Mouse (Mus musculus) embryonic stem cell, embryonic (primary cell): ENCODE data around the gene Acox1.

Experiments
- CTCF ChIA-PET, 4 experiments: fragments of 300-600 bp in 2 of 4; fragments of 350-600 bp in 2 of 4; sonication (Branson Sonifier 250); formaldehyde crosslinking; loops; one replicate each; lab custom pipeline; 2022; ENCODE audit warnings: inconsistent platforms in 2 of 4; lab: Charles Lee
- POLR2A ChIA-PET, 4 experiments: fragments of 300-600 bp in 2 of 4; fragments of 350-600 bp in 2 of 4; sonication (Branson Sonifier 250); formaldehyde crosslinking; loops; one replicate each; lab custom pipeline; 2022; ENCODE audit warnings: antibody characterized with exemption in 4 of 4, inconsistent platforms in 1 of 4; lab: Charles Lee

The Acox1 gene

GRCm38 (mm10) chr11:116162146-116162545, 36.7 kb downstream of the Acox1 start:
- CTCF ChIA-PET, result interaction anchor here (0.5 to 2.2 kb wide), 11 partner anchors 10 to 441 kb away, joined by 3 to 17 read pairs (median 3); partner anchors contain the start of gene Mrpl38 (in 3 of the 4)
- POLR2A ChIA-PET, result interaction anchor here in 3 of 4 experiments (0.5 to 5.5 kb wide), 31 partner anchors 8 to 1492 kb away, joined by 3 to 75 read pairs (median 4); partner anchors contain the start of genes Acox1 (in 2 of the 3), Mrpl38 (in 2 of the 3), Ten1 (in 2 of the 3) and Trim47 (in 1 of the 3)

GRCm38 (mm10) chr11:116161312-116161711, 37.5 kb downstream of the Acox1 start:
- CTCF ChIA-PET, result interaction anchor here in 3 of 4 experiments (0.5 to 2.2 kb wide), 6 partner anchors 9 to 56 kb away, joined by 3 to 17 read pairs (median 4); partner anchors contain the start of gene Mrpl38 (in 2 of the 3)
- POLR2A ChIA-PET, result interaction anchor here in 3 of 4 experiments (0.7 to 5.5 kb wide), 15 partner anchors 9 to 327 kb away, joined by 3 to 75 read pairs (median 6); partner anchors contain the start of genes Mrpl38 (in 2 of the 3), Acox1 (in 1 of the 3), Galk1 (in 1 of the 3) and Ten1 (in 1 of the 3)

GRCm38 (mm10) chr11:116150960-116151359, 47.9 kb downstream of the Acox1 start:
- ChIA-PET CTCF (interaction anchor here (0.5 to 2.9 kb wide), 8 partner anchors 9 to 441 kb away, joined by 3 to 18 read pairs (median 4); partner anchors contain the start of gene Mrpl38 (in 3 of the 4)), POLR2A (interaction anchor here in 2 of 4 experiments (0.8 to 4.0 kb wide), 9 partner anchors 8 to 126 kb away, joined by 3 to 24 read pairs (median 5); partner anchors contain the start of genes Mrpl38 (in 2 of the 2) and Trim65 (in 1 of the 2))

- CTCF ChIA-PET, result interaction anchor here (0.5 to 2.9 kb wide), 12 partner anchors 10 to 219 kb away, joined by 3 to 18 read pairs (median 3); partner anchors contain the start of gene Mrpl38 (in 3 of the 4)
- POLR2A ChIA-PET, result interaction anchor here (0.6 to 9.3 kb wide), 23 partner anchors 8 to 1465 kb away, joined by 3 to 75 read pairs (median 5); partner anchors contain the start of genes Mrpl38 (in 4 of the 4), Acox1 (in 1 of the 4), H3f3b (in 1 of the 4) and Ten1 (in 1 of the 4)
Measured at GRCm38 (mm10) chr11:116149341-116149740, 49.5 kb downstream of the Acox1 start.

- ChIA-PET CTCF (interaction anchor here (0.5 to 2.9 kb wide), 15 partner anchors 10 to 220 kb away, joined by 3 to 18 read pairs (median 3); partner anchors contain the start of gene Mrpl38 (in 3 of the 4)), POLR2A (interaction anchor here (0.6 to 9.3 kb wide), 24 partner anchors 9 to 209 kb away, joined by 3 to 75 read pairs (median 6); partner anchors contain the start of genes Mrpl38 (in 4 of the 4), Acox1 (in 1 of the 4), Fbf1 (in 1 of the 4) and H3f3b (in 1 of the 4))
Measured at GRCm38 (mm10) chr11:116148761-116149221, 50.1 kb downstream of the Acox1 start.

- ChIA-PET CTCF (interaction anchor here (0.5 to 1.4 kb wide), 5 partner anchors 8 to 270 kb away, joined by 3 to 8 read pairs (median 5); partner anchors contain the start of gene Mrpl38 (in 1 of the 4)), POLR2A (interaction anchor here in 3 of 4 experiments (0.5 to 9.3 kb wide), 18 partner anchors 8 to 282 kb away, joined by 3 to 75 read pairs (median 4); partner anchors contain the start of genes Fbf1 (in 2 of the 3), Galk1 (in 1 of the 3), Mrpl38 (in 1 of the 3) and Trim65 (in 1 of the 3))
Measured at GRCm38 (mm10) chr11:116146294-116146985, 52.4 kb downstream of the Acox1 start.

GRCm38 (mm10) chr11:116145481-116146293, 53.2 kb downstream of the Acox1 start:
- CTCF ChIA-PET, result interaction anchor here in 2 of 4 experiments (0.6 to 1.3 kb wide), 2 partner anchors 74 to 269 kb away, joined by 3 to 4 read pairs; no protein-coding TSS in a partner anchor
- POLR2A ChIA-PET, result interaction anchor here in 2 of 4 experiments (0.5 to 9.3 kb wide), 16 partner anchors 9 to 283 kb away, joined by 3 to 75 read pairs (median 4); partner anchors contain the start of genes Fbf1 (in 2 of the 2), Galk1 (in 1 of the 2) and Trim65 (in 1 of the 2)

- ChIA-PET POLR2A (interaction anchor here in 3 of 4 experiments (0.5 to 9.3 kb wide), 18 partner anchors 8 to 766 kb away, joined by 3 to 75 read pairs (median 4); partner anchors contain the start of genes Acox1 (in 1 of the 3), Exoc7 (in 1 of the 3), Fbf1 (in 1 of the 3) and Jpt1 (in 1 of the 3)), CTCF (interaction anchor here in 3 of 4 experiments (0.5 to 1.4 kb wide), 3 partner anchors 26 to 500 kb away, joined by 3 read pairs; no protein-coding TSS in a partner anchor)
Measured at GRCm38 (mm10) chr11:116143468-116143867, 55.4 kb downstream of the Acox1 start.

GRCm38 (mm10) chr11:116142211-116142991, 56.4 kb downstream of the Acox1 start:
- ChIA-PET POLR2A (interaction anchor here (0.6 to 9.3 kb wide), 42 partner anchors 8 to 756 kb away, joined by 3 to 75 read pairs (median 4); partner anchors contain the start of genes Fbf1 (in 2 of the 4), Trim47 (in 2 of the 4), Acox1 (in 1 of the 4) and Exoc7 (in 1 of the 4)), CTCF (interaction anchor here (0.5 to 2.1 kb wide), 14 partner anchors 9 to 513 kb away, joined by 3 to 7 read pairs (median 4); no protein-coding TSS in a partner anchor)

GRCm38 (mm10) chr11:116138468-116139138, 60.2 kb downstream of the Acox1 start, which contains the start of gene Mrpl38:
Mrpl38 (minus strand) TSS chr11:116138868.
- ChIA-PET POLR2A (interaction anchor here (0.6 to 3.9 kb wide), 122 partner anchors 8 to 955 kb away, joined by 3 to 43 read pairs (median 4); partner anchors contain the start of genes Exoc7 (in 3 of the 4), Ten1 (in 3 of the 4), Unk (in 3 of the 4) and Acox1 (in 2 of the 4)), CTCF (interaction anchor here (0.6 to 2.5 kb wide), 93 partner anchors 8 to 884 kb away, joined by 3 to 31 read pairs (median 4); partner anchors contain the start of genes Trim47 (in 3 of the 4), Fbf1 (in 2 of the 4), Exoc7 (in 1 of the 4) and Foxj1 (in 1 of the 4))

GRCm38 (mm10) chr11:116138096-116138467, 60.8 kb downstream of the Acox1 start:
- POLR2A ChIA-PET, result interaction anchor here (0.6 to 3.9 kb wide), 97 partner anchors 8 to 550 kb away, joined by 3 to 43 read pairs (median 5); partner anchors contain the start of genes Exoc7 (in 3 of the 4), Ten1 (in 3 of the 4), Unk (in 3 of the 4) and Acox1 (in 2 of the 4)
- CTCF ChIA-PET, result interaction anchor here (0.5 to 2.5 kb wide), 80 partner anchors 8 to 1471 kb away, joined by 3 to 31 read pairs (median 4); partner anchors contain the start of genes Trim47 (in 3 of the 4), Fbf1 (in 2 of the 4), Exoc7 (in 1 of the 4) and Foxj1 (in 1 of the 4)

- POLR2A ChIA-PET, result interaction anchor here in 2 of 4 experiments (0.6 to 8.1 kb wide), 14 partner anchors 9 to 490 kb away, joined by 3 to 43 read pairs (median 4); no protein-coding TSS in a partner anchor
- CTCF ChIA-PET, result interaction anchor here in 1 of 4 experiments (0.5 to 1.3 kb wide), 3 partner anchors 39 to 494 kb away, joined by 3 to 6 read pairs (median 4); no protein-coding TSS in a partner anchor
Measured at GRCm38 (mm10) chr11:116134171-116134570, 64.7 kb downstream of the Acox1 start.

GRCm38 (mm10) chr11:116133497-116133896, 65.3 kb downstream of the Acox1 start:
- ChIA-PET CTCF (interaction anchor here in 1 of 4 experiments (0.5 to 1.3 kb wide), 3 partner anchors 38 to 494 kb away, joined by 3 to 6 read pairs (median 4); no protein-coding TSS in a partner anchor), POLR2A (interaction anchor here in 2 of 4 experiments (0.8 to 8.1 kb wide), 10 partner anchors 9 to 109 kb away, joined by 3 to 43 read pairs (median 4); no protein-coding TSS in a partner anchor)
